Mouse (Mus musculus) olfactory bulb, adult 2 months (tissue): ENCODE results near the gene Cacng4.

Experiments used
- CTCF ChIP-seq: fragments of 200-500 bp; IDR thresholded peaks from 2 replicates; pipeline ENCODE4 v1.5.1; 2012; ENCODE audit warnings: low read depth, mild to moderate bottlenecking, low read length, moderate library complexity; ENCODE audit not compliant: insufficient read depth
- POLR2A ChIP-seq: fragments of 200-500 bp; IDR thresholded peaks from 2 replicates; pipeline ENCODE4 v1.6.1; 2012; ENCODE audit warnings: mild to moderate bottlenecking, low read depth, low read length, moderate library complexity; ENCODE audit not compliant: insufficient read depth

- TF ChIP-seq CTCF (no peak), POLR2A (no peak)
Measured at GRCm38 (mm10) chr11:107817196-107817595, 22.8 kb upstream of the Cacng4 start.
